Mouse (Mus musculus) spleen, adult 12 weeks (tissue): Measurements from ENCODE around the gene Tpsab1.

Experiments
- DNase-seq: peaks from one replicate; pipeline ENCODE4 v3.0.0; 2022; ENCODE audit warnings: low spot score

Tpsab1 gene

GRCm38 (mm10) chr17:25345462-25345861, at the start of gene Tpsab1:
Gene Tpsab1 (minus strand): TSS chr17:25345562.
- DNase-seq: no peak

- DNase-seq: no peak
Observed at GRCm38 (mm10) chr17:25394526-25394925, 49.2 kb upstream of the Tpsab1 start.

GRCm38 (mm10) chr17:25374011-25374410, 28.6 kb upstream of the Tpsab1 start:
- no peak for DNase-seq

- no peak for DNase-seq
Observed at GRCm38 (mm10) chr17:25372491-25372890, 27.1 kb upstream of the Tpsab1 start.

GRCm38 (mm10) chr17:25368973-25369372, 23.6 kb upstream of the Tpsab1 start, which contains the start of gene Tpsg1:
Gene Tpsg1 (plus strand): TSS chr17:25369273.
- no peak for DNase-seq

GRCm38 (mm10) chr17:25366005-25366404, 20.6 kb upstream of the Tpsab1 start, which contains the start of gene Tpsb2:
Gene Tpsb2 (plus strand): TSS chr17:25366305.
- DNase-seq: no peak

GRCm38 (mm10) chr17:25363726-25364125, 18.4 kb upstream of the Tpsab1 start:
- DNase-seq: no peak

GRCm38 (mm10) chr17:25361291-25361690, 15.9 kb upstream of the Tpsab1 start:
- no peak for DNase-seq

GRCm38 (mm10) chr17:25341490-25341889, 3.9 kb downstream of the Tpsab1 start:
- no peak for DNase-seq

- no peak for DNase-seq
Observed at GRCm38 (mm10) chr17:25340003-25340402, 5.4 kb downstream of the Tpsab1 start.

GRCm38 (mm10) chr17:25338218-25338617, 7.1 kb downstream of the Tpsab1 start:
- no peak for DNase-seq

- DNase-seq: peak; percentile 10
Observed at GRCm38 (mm10) chr17:25333943-25334342, 11.4 kb downstream of the Tpsab1 start.

GRCm38 (mm10) chr17:25332321-25332720, 13.0 kb downstream of the Tpsab1 start:
- no peak for DNase-seq

GRCm38 (mm10) chr17:25322930-25323329, 22.4 kb downstream of the Tpsab1 start:
- DNase-seq: no peak

- DNase-seq: no peak
Observed at GRCm38 (mm10) chr17:25320819-25321218, 24.5 kb downstream of the Tpsab1 start.

GRCm38 (mm10) chr17:25318354-25318753, 27.0 kb downstream of the Tpsab1 start, which contains the start of gene Prss29:
Gene Prss29 (plus strand): TSS chr17:25318654.
- no peak for DNase-seq

- no peak for DNase-seq
Observed at GRCm38 (mm10) chr17:25308346-25308745, 37.0 kb downstream of the Tpsab1 start, which contains the start of gene Prss28. Gene Prss28 (plus strand): TSS chr17:25308646.

GRCm38 (mm10) chr17:25298094-25298493, 47.3 kb downstream of the Tpsab1 start, which contains the start of gene Prss34:
Gene Prss34 (plus strand): TSS chr17:25298394.
- DNase-seq: no peak

- DNase-seq: no peak
Observed at GRCm38 (mm10) chr17:25294111-25294510, 51.3 kb downstream of the Tpsab1 start.

GRCm38 (mm10) chr17:25293495-25293894, 51.9 kb downstream of the Tpsab1 start:
- DNase-seq: no peak
